Mouse (Mus musculus): Measurements from ENCODE around the gene Snx11. TPM values are rescaled to one million over a fixed set of nuclear protein-coding genes. Genes with fewer than 3 reads are reported as not detected.

The Snx11 gene
- total and polyA plus RNA-seq, 2 experiments: 6.3 to 8.1 TPM

GRCm38 (mm10) chr11:96772413-96772812, 4.9 kb downstream of the Snx11 start:
- Histone ChIP-seq H3K36me3 (ENCODE audit: control insufficient read depth, insufficient read depth, low read length) (peaks cover 21% of the 10 kb centered on the region; the same call in 1 of the 2 replicates), H3K79me2 (ENCODE audit: control insufficient read depth, insufficient read depth, low read length) (no peaks in the 10 kb centered on the region), H3K4me3 (ENCODE audit: insufficient read depth, low read depth, low read length) (no peak overlapping the region), H3K4me1 (ENCODE audit: control insufficient read depth, insufficient read depth, low read length) (peaks cover 7% of the 10 kb centered on the region; the same call in 1 of the 2 replicates), H3K9ac (ENCODE audit: low read depth, low read length) (no peak overlapping the region), H3K27me3 (ENCODE audit: control insufficient read depth, insufficient read depth, low read length) (no peaks in the 10 kb centered on the region), H3K27ac (replicated peaks; ENCODE audit: insufficient read depth, low read depth, low read length) (no peak overlapping the region)
- TF ChIP-seq POLR2A (IDR thresholded peaks at IDR 0.05; ENCODE audit: extremely low read depth, insufficient read depth, low read length) (no peak), CTCF (IDR thresholded peaks at IDR 0.05; ENCODE audit: low read depth, low read length) (no peak)
- DNase-seq (ENCODE audit: extremely low read depth, low read depth, low spot score): no peak
- 92% methylated on average over 9 of the region's 9 CpGs for WGBS

DNA sequence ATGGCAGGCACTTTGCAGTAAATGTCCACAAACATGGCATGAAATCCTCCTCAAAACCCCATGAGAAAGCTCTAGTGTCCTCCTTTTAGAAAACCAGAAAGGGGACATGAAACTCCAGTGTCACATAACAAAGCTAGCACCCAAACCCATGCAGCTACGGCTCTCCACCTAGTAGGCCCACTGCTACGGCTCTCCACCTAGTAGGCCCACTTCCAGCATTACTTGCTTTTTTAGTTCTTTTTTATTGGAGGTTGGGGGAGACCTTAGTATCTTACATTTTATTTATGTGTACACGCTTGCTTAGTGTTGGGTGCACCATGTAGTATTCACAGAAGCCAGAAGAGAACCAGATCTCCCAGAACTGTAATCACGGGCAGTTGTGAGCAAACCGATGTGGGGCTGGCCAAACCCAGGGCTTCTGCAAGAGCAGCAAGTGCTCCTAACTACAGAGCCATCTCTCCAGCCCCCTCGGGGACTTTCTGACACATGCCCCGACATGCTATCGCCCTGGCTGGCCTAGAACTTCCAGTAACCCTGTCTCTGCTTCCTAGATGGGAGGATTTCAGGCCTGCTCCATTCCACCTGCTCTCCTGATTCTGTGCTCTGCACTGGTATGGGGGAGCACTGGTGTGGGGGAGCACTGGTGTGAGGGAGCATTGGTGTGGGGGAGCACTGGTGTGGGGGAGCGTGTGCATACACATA, 5.9 kb downstream of the Snx11 start:
- Histone ChIP-seq H3K4me3 (ENCODE audit: insufficient read depth, low read depth, low read length) (no peak overlapping the region), H3K79me2 (ENCODE audit: control insufficient read depth, insufficient read depth, low read length) (no peaks in the 10 kb centered on the region), H3K9ac (ENCODE audit: low read depth, low read length) (no peak overlapping the region), H3K27me3 (ENCODE audit: control insufficient read depth, insufficient read depth, low read length) (no peaks in the 10 kb centered on the region), H3K27ac (replicated peaks; ENCODE audit: insufficient read depth, low read depth, low read length) (no peak overlapping the region), H3K4me1 (ENCODE audit: control insufficient read depth, insufficient read depth, low read length) (0 out of 2 replicates have a peak, but pooled peaks cover 2% of the 10 kb centered on the region), H3K36me3 (ENCODE audit: control insufficient read depth, insufficient read depth, low read length) (peaks cover 21% of the 10 kb centered on the region; the same call in 1 of the 2 replicates)
- WGBS: 96% methylated on average over 9 of the region's 9 CpGs
- no peak for DNase-seq (ENCODE audit: extremely low read depth, low read depth, low spot score)
- TF ChIP-seq POLR2A (IDR thresholded peaks at IDR 0.05; ENCODE audit: extremely low read depth, insufficient read depth, low read length) (no peak), CTCF (IDR thresholded peaks at IDR 0.05; ENCODE audit: low read depth, low read length) (no peak)

DNA sequence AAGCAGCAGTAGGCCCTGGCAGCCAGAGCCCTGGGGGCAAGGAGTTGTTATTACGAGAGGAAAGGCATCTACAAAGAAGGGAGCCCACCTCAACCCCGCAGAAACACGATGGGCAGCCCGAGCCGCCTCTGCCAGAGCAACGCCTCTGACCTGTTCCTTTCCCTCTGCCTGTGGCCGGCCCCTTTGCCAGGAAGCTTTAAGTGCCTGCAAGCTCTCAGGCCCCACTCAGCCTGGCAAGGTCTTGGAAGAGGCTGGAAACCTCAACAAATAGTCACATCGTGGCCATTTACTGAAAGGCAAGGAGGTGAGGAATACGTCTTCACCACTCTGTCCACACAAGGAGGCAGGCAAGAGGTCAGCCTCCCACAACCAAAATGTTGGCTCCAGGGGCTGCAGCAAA, 9.1 kb downstream of the Snx11 start:
- H3K27me3 ChIP-seq (ENCODE audit: control insufficient read depth, insufficient read depth, low read length): no peaks in the 10 kb centered on the region
- no peak for DNase-seq (ENCODE audit: extremely low read depth, low read depth, low spot score)
- no peak for TF ChIP-seq POLR2A (IDR thresholded peaks at IDR 0.05; ENCODE audit: extremely low read depth, insufficient read depth, low read length)
- TF ChIP-seq CTCF (IDR thresholded peaks at IDR 0.05; ENCODE audit: low read depth, low read length): no peak
- peaks cover 19% of the 10 kb centered on the region; the same call in 1 of the 2 replicates for H3K36me3 ChIP-seq (ENCODE audit: control insufficient read depth, insufficient read depth, low read length)
- no peaks in the 10 kb centered on the region for H3K79me2 ChIP-seq (ENCODE audit: control insufficient read depth, insufficient read depth, low read length)
- WGBS: 67% methylated on average over 9 of the region's 9 CpGs
- H3K27ac ChIP-seq (replicated peaks; ENCODE audit: insufficient read depth, low read depth, low read length): no peak overlapping the region
- H3K9ac ChIP-seq (ENCODE audit: low read depth, low read length): no peak overlapping the region
- H3K4me1 ChIP-seq (ENCODE audit: control insufficient read depth, insufficient read depth, low read length): no peaks in the 10 kb centered on the region
- no peak overlapping the region for H3K4me3 ChIP-seq (ENCODE audit: insufficient read depth, low read depth, low read length)

GRCm38 (mm10) chr11:96767096-96767495, 10.3 kb downstream of the Snx11 start:
- no peak overlapping the region for H3K9ac ChIP-seq (ENCODE audit: low read depth, low read length)
- H3K79me2 ChIP-seq (ENCODE audit: control insufficient read depth, insufficient read depth, low read length): no peaks in the 10 kb centered on the region
- no peak for DNase-seq (ENCODE audit: extremely low read depth, low read depth, low spot score)
- peaks cover 19% of the 10 kb centered on the region; the same call in 1 of the 2 replicates for H3K36me3 ChIP-seq (ENCODE audit: control insufficient read depth, insufficient read depth, low read length)
- no peak overlapping the region for H3K4me3 ChIP-seq (ENCODE audit: insufficient read depth, low read depth, low read length)
- WGBS: 85% methylated on average over 7 of the region's 7 CpGs
- H3K27me3 ChIP-seq (ENCODE audit: control insufficient read depth, insufficient read depth, low read length): no peaks in the 10 kb centered on the region
- TF ChIP-seq POLR2A (IDR thresholded peaks at IDR 0.05; ENCODE audit: extremely low read depth, insufficient read depth, low read length) (no peak), CTCF (IDR thresholded peaks at IDR 0.05; ENCODE audit: low read depth, low read length) (no peak)
- no peaks in the 10 kb centered on the region for H3K4me1 ChIP-seq (ENCODE audit: control insufficient read depth, insufficient read depth, low read length)
- H3K27ac ChIP-seq (replicated peaks; ENCODE audit: insufficient read depth, low read depth, low read length): no peak overlapping the region

- 92% methylated on average over 12 of the region's 12 CpGs for WGBS
- no peak for DNase-seq (ENCODE audit: extremely low read depth, low read depth, low spot score)
- H3K27ac ChIP-seq (replicated peaks; ENCODE audit: insufficient read depth, low read depth, low read length): no peak overlapping the region
Measured at GRCm38 (mm10) chr11:96766555-96766954, 10.8 kb downstream of the Snx11 start.

DNA sequence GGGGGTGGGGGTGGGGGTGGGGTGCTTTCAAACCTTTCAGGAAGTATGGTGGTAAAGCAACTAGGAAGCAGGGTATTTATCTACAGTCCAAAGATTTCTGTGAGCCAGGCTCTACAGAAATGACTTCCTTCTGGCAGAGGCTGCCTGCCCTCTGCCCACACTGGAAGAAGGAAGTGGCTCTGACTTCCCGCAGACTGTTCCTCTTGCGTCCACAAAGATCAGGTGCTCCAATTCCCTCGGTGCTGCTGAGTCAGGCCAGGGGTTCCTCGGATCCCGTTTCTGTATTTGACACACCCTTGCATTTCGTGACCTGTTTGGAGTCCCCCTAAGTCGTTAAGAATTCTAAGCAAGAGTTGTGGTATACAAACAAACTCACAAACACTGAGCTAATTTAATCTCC, 11.7 kb downstream of the Snx11 start:
- peak; percentile 24 for DNase-seq (ENCODE audit: extremely low read depth, low read depth, low spot score)
- no peaks in the 10 kb centered on the region for H3K27me3 ChIP-seq (ENCODE audit: control insufficient read depth, insufficient read depth, low read length)
- H3K4me3 ChIP-seq (ENCODE audit: insufficient read depth, low read depth, low read length): no peak overlapping the region
- TF ChIP-seq POLR2A (IDR thresholded peaks at IDR 0.05; ENCODE audit: extremely low read depth, insufficient read depth, low read length): no peak
- TF ChIP-seq CTCF (IDR thresholded peaks at IDR 0.05; ENCODE audit: low read depth, low read length): no peak
- 48% methylated on average over 7 of the region's 7 CpGs for WGBS
- peak overlapping the region; percentile 15 for H3K27ac ChIP-seq (replicated peaks; ENCODE audit: insufficient read depth, low read depth, low read length)
- H3K9ac ChIP-seq (ENCODE audit: low read depth, low read length): no peak overlapping the region
- peaks cover 10% of the 10 kb centered on the region; the same call in 1 of the 2 replicates for H3K36me3 ChIP-seq (ENCODE audit: control insufficient read depth, insufficient read depth, low read length)
- H3K79me2 ChIP-seq (ENCODE audit: control insufficient read depth, insufficient read depth, low read length): no peaks in the 10 kb centered on the region
- no peaks in the 10 kb centered on the region for H3K4me1 ChIP-seq (ENCODE audit: control insufficient read depth, insufficient read depth, low read length)

More at GRCm38 (mm10) chr11:96766555-96766954, 10.8 kb downstream of the Snx11 start:
- H3K4me3 ChIP-seq (ENCODE audit: insufficient read depth, low read depth, low read length): no peak overlapping the region
- no peak overlapping the region for H3K9ac ChIP-seq (ENCODE audit: low read depth, low read length)
- no peaks in the 10 kb centered on the region for H3K4me1 ChIP-seq (ENCODE audit: control insufficient read depth, insufficient read depth, low read length)
- no peaks in the 10 kb centered on the region for H3K27me3 ChIP-seq (ENCODE audit: control insufficient read depth, insufficient read depth, low read length)
- H3K79me2 ChIP-seq (ENCODE audit: control insufficient read depth, insufficient read depth, low read length): no peaks in the 10 kb centered on the region
- no peak for TF ChIP-seq POLR2A (IDR thresholded peaks at IDR 0.05; ENCODE audit: extremely low read depth, insufficient read depth, low read length)
- TF ChIP-seq CTCF (IDR thresholded peaks at IDR 0.05; ENCODE audit: low read depth, low read length): no peak
- H3K36me3 ChIP-seq (ENCODE audit: control insufficient read depth, insufficient read depth, low read length): peaks cover 18% of the 10 kb centered on the region; the same call in 1 of the 2 replicates

Data from liver, adult 2 months (tissue).